Mouse (Mus musculus): Measurements from ENCODE around the gene Zmynd8. TPM values are rescaled to one million over a fixed set of nuclear protein-coding genes. Genes with fewer than 3 reads are reported as not detected.

Zmynd8 gene
- polyA plus RNA-seq, 1 experiment from 2014 or later = 45.3 TPM

DNA sequence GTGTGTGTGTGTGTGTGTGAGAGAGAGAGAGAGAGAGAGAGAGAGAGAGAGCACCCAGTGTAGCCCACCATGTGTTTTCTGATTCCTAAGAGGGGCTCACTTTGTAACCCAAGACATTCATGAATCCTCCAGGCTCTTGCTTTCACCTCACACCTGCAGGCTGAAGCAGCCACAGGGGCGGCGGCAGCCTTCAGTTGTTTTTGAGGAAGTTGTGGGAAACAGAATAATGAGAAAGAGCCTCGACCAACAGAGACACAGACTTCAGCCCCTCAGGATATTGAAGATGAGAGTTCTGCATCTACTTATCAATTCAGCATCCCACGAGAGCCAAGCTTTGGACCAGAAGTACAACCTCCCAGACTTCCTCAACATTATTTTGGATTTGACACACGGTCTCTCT is 6.2 kb downstream of the Zmynd8 start:
- Histone ChIP-seq H3K4me3 (replicated peaks; ENCODE audit: low read length) (no peak overlapping the region), H3K36me3 (ENCODE audit: control insufficient read depth, insufficient read depth, low read length) (no peaks in the 10 kb centered on the region), H3K27ac (ENCODE audit: low read length) (no peak overlapping the region), H3K4me1 (ENCODE audit: control insufficient read depth, insufficient read depth, low read length) (peaks cover 35% of the 10 kb centered on the region), H3K9ac (ENCODE audit: low read length) (no peak overlapping the region), H3K9me3 (replicated peaks; ENCODE audit: control insufficient read depth, low read length) (no peaks in the 10 kb centered on the region), H3K4me2 (ENCODE audit: low read depth, low read length) (no peak overlapping the region), H3K27me3 (ENCODE audit: control insufficient read depth, insufficient read depth, low read length) (no peaks in the 10 kb centered on the region)
- 73% methylated on average over 5 of the region's 5 CpGs for WGBS
- no peak for ATAC-seq (ENCODE audit: insufficient read depth, low FRiP score)

DNA sequence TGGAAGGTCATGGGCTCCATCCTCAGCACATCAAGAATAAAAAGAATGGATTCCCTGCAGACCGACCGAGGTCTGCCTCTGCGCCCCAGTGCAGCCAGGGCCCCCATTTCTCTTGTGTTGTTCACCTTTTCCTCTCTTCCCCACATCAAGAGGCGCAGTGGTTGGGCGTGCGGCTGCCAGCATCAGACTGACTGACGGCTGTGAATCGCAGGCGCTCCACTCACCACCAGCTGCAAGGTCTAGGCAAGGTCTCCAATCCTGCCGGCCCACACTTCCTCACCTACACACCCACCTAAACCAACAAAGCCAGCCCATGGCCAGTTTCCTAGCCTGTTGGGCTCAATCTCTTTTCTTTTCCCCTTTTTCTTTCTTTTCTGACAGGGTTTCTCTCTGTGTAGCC is 8.4 kb downstream of the Zmynd8 start:
- Histone ChIP-seq H3K4me1 (ENCODE audit: control insufficient read depth, insufficient read depth, low read length) (peaks cover 56% of the 10 kb centered on the region), H3K27me3 (ENCODE audit: control insufficient read depth, insufficient read depth, low read length) (no peaks in the 10 kb centered on the region), H3K27ac (ENCODE audit: low read length) (no peak overlapping the region), H3K36me3 (ENCODE audit: control insufficient read depth, insufficient read depth, low read length) (no peaks in the 10 kb centered on the region), H3K9me3 (replicated peaks; ENCODE audit: control insufficient read depth, low read length) (no peaks in the 10 kb centered on the region), H3K9ac (ENCODE audit: low read length) (no peak overlapping the region), H3K4me2 (ENCODE audit: low read depth, low read length) (no peak overlapping the region), H3K4me3 (replicated peaks; ENCODE audit: low read length) (no peak overlapping the region)
- no peak for ATAC-seq (ENCODE audit: insufficient read depth, low FRiP score)
- WGBS = 55% methylated on average over 10 of the region's 10 CpGs

DNA sequence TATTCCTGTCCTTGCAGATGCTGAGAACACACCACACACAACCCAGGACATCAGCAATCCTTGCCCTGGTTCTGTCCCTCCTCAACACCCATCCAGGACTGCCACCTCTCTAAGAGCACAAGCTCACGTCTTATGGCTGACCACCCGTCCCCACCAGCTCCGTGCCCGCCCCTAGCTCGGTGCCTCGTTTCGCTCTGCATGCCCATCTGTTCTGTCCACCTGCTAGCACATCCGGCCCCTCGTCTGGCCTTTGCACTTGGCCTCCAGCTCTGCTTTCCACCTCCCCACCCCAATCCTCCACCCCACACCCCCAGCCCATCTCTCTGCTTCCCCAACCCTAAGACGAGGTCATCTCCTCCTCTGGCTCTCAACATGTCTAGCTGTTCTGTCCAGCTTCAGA is 8.9 kb downstream of the Zmynd8 start:
- Histone ChIP-seq H3K4me3 (replicated peaks; ENCODE audit: low read length) (no peak overlapping the region), H3K9ac (ENCODE audit: low read length) (no peak overlapping the region), H3K27me3 (ENCODE audit: control insufficient read depth, insufficient read depth, low read length) (no peaks in the 10 kb centered on the region), H3K27ac (ENCODE audit: low read length) (no peak overlapping the region), H3K4me2 (ENCODE audit: low read depth, low read length) (no peak overlapping the region), H3K4me1 (ENCODE audit: control insufficient read depth, insufficient read depth, low read length) (peaks cover 59% of the 10 kb centered on the region), H3K36me3 (ENCODE audit: control insufficient read depth, insufficient read depth, low read length) (no peaks in the 10 kb centered on the region), H3K9me3 (replicated peaks; ENCODE audit: control insufficient read depth, low read length) (no peaks in the 10 kb centered on the region)
- 85% methylated on average over 10 of the region's 10 CpGs for WGBS
- no peak for ATAC-seq (ENCODE audit: insufficient read depth, low FRiP score)

DNA sequence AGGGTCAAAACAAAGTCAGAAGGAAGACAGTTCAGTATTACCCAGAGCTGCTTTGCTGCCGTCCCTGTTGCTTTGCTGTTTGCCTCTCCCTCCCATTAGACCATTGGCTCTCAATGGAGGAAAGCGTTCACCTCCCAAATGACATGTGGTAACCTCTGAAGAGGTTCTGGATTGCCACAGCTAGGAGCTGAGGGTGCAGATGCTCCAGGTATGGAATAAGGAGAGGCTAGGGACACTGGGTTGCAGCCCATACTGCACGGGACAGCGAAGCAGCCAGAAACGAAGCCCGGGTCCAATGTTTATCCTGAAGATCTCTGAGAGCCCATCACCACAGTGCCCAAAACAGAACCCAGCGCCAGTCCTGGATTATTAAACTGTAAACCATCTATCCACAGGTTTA is 9.6 kb downstream of the Zmynd8 start:
- H3K9ac ChIP-seq (ENCODE audit: low read length) = 0 out of 2 replicates have a peak overlapping the region, but pooled peaks have one; percentile 9
- peaks cover 59% of the 10 kb centered on the region for H3K4me1 ChIP-seq (ENCODE audit: control insufficient read depth, insufficient read depth, low read length)
- H3K27ac ChIP-seq (ENCODE audit: low read length) = peak overlapping the region; percentile 100
- H3K36me3 ChIP-seq (ENCODE audit: control insufficient read depth, insufficient read depth, low read length) = no peaks in the 10 kb centered on the region
- 57% methylated on average over 7 of the region's 7 CpGs for WGBS
- no peak for ATAC-seq (ENCODE audit: insufficient read depth, low FRiP score)
- no peak overlapping the region for H3K4me2 ChIP-seq (ENCODE audit: low read depth, low read length)
- no peaks in the 10 kb centered on the region for H3K9me3 ChIP-seq (replicated peaks; ENCODE audit: control insufficient read depth, low read length)
- H3K27me3 ChIP-seq (ENCODE audit: control insufficient read depth, insufficient read depth, low read length) = no peaks in the 10 kb centered on the region
- no peak overlapping the region for H3K4me3 ChIP-seq (replicated peaks; ENCODE audit: low read length)

DNA sequence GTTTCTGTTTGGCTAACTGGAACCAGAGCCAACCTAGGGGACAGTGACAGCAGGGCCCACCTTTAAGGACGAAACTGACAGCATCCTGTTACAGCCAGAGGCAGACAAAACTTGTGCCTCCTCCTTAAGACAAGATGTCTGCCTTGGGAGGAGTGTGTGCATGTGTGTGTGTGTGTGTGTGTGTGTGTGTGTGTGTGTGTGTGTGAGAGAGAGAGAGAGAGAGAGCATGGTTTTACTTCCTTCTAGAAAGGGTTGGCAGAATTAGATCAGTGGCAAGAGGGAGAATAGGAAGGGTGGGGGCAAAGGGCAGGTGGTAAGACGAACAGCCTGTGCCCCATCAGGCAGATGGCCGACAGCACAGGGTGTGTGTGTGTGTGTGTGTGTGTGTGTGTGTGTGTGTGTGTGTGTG is 10.0 kb downstream of the Zmynd8 start:
- H3K4me1 ChIP-seq (ENCODE audit: control insufficient read depth, insufficient read depth, low read length) = peaks cover 58% of the 10 kb centered on the region

DNA sequence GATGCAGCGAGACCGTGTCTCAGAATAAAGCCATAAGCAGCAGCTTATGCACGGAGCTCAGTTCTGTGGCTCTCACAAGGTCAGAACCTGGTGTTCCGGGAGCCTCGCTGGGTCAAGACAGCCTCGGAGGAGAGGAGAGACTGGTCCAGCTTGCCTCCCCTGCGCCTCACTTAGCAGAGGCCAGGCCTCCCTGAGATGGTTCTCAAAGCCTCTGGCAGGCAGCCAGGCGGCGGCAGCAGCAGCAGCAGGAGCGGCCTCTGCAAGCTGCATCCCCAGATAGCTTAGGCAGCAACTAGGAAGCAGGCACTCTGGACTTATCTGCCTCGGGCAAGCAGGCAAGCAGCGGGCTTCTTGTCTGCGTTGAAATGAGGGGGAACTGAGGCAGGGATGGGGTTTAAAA is 10.4 kb downstream of the Zmynd8 start:
- H3K9me3 ChIP-seq (replicated peaks; ENCODE audit: control insufficient read depth, low read length) = no peaks in the 10 kb centered on the region
- H3K27me3 ChIP-seq (ENCODE audit: control insufficient read depth, insufficient read depth, low read length) = no peaks in the 10 kb centered on the region
- H3K27ac ChIP-seq (ENCODE audit: low read length) = peak overlapping the region; percentile 100
- H3K4me3 ChIP-seq (replicated peaks; ENCODE audit: low read length) = no peak overlapping the region
- WGBS = 10% methylated on average over 13 of the region's 13 CpGs
- ATAC-seq (ENCODE audit: insufficient read depth, low FRiP score) = peak; percentile 41
- peaks cover 58% of the 10 kb centered on the region for H3K4me1 ChIP-seq (ENCODE audit: control insufficient read depth, insufficient read depth, low read length)
- no peak overlapping the region; the same call in 1 of the 2 replicates for H3K4me2 ChIP-seq (ENCODE audit: low read depth, low read length)
- H3K36me3 ChIP-seq (ENCODE audit: control insufficient read depth, insufficient read depth, low read length) = no peaks in the 10 kb centered on the region
- peak overlapping the region; percentile 70 for H3K9ac ChIP-seq (ENCODE audit: low read length)

More for the DNA sequence above, 10.0 kb downstream of the Zmynd8 start:
- 16% methylated on average over 3 of the region's 3 CpGs for WGBS
- Histone ChIP-seq H3K4me3 (replicated peaks; ENCODE audit: low read length) (no peak overlapping the region), H3K4me2 (ENCODE audit: low read depth, low read length) (no peak overlapping the region), H3K9ac (ENCODE audit: low read length) (peak overlapping the region; percentile 70), H3K36me3 (ENCODE audit: control insufficient read depth, insufficient read depth, low read length) (no peaks in the 10 kb centered on the region), H3K27ac (ENCODE audit: low read length) (peak overlapping the region; percentile 100), H3K27me3 (ENCODE audit: control insufficient read depth, insufficient read depth, low read length) (no peaks in the 10 kb centered on the region), H3K9me3 (replicated peaks; ENCODE audit: control insufficient read depth, low read length) (no peaks in the 10 kb centered on the region)
- ATAC-seq (ENCODE audit: insufficient read depth, low FRiP score) = no peak

DNA sequence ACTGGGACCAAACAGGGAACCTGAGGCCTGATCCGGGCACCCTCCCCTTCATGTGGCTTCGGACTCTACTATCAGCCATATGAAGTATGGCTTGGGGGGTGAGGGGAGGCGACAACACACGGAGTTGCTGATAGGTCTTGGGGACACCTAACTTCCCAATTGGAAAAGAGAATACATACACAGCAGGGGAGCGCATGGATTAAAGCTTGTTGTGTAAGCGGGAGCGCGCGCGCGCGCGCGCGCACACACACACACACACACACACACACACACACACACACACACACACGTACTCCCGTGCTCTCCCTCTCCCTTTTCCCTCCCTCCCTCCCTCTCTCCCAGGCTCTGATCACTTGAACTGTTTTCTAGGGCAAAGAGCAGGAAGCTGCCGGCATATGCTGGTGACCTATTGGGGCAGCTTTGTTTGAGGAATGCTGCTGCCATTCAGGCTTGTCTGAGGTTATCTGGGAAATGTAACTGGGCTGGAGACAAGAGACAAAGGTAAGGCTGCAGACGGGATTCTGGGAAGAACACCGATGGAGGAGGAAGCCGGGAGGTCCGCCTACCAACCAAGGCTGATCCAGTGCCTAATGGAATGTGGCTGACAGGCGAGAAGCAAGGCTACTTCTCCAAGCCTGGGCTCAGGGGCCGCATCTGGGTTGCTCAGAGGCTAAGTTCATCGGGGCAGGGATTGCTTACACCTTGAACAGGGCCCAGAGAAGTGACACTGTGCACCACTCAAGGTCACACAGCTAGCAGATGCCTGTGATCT is 11.8 kb downstream of the Zmynd8 start:
- Histone ChIP-seq H3K27me3 (ENCODE audit: control insufficient read depth, insufficient read depth, low read length) (no peaks in the 10 kb centered on the region), H3K4me1 (ENCODE audit: control insufficient read depth, insufficient read depth, low read length) (peaks cover 70% of the 10 kb centered on the region), H3K9me3 (replicated peaks; ENCODE audit: control insufficient read depth, low read length) (no peaks in the 10 kb centered on the region), H3K4me3 (replicated peaks; ENCODE audit: low read length) (no peak overlapping the region), H3K9ac (ENCODE audit: low read length) (peak overlapping the region; percentile 83), H3K36me3 (ENCODE audit: control insufficient read depth, insufficient read depth, low read length) (no peaks in the 10 kb centered on the region), H3K4me2 (ENCODE audit: low read depth, low read length) (0 out of 2 replicates have a peak overlapping the region, but pooled peaks have one; percentile 28), H3K27ac (ENCODE audit: low read length) (peak overlapping the region; percentile 100)
- peak; percentile 30; the same call in 1 of the 2 replicates for ATAC-seq (ENCODE audit: insufficient read depth, low FRiP score)
- WGBS = 13% methylated on average over 25 of the region's 25 CpGs

DNA sequence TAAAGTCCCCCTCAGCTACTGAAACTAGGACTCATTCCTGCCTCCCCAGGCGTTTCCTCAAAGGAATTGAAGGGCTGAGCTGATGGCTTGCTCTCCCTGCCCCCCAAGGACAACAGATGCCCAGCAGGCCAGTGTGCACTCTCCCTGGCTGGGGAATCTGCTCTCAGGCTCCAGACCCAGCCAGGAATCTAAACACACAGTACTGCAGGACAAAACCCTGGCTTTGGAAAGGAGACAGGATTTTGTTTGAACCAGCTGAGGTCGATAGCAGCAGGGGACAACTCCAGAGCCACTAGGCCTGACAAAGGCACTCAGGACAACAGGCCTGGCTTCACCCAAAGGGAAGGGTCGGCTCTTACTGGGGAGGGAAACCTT is 12.3 kb downstream of the Zmynd8 start:
- no peak overlapping the region for H3K4me3 ChIP-seq (replicated peaks; ENCODE audit: low read length)
- H3K27me3 ChIP-seq (ENCODE audit: control insufficient read depth, insufficient read depth, low read length) = no peaks in the 10 kb centered on the region
- H3K4me1 ChIP-seq (ENCODE audit: control insufficient read depth, insufficient read depth, low read length) = peaks cover 75% of the 10 kb centered on the region
- 19% methylated on average over 3 of the region's 3 CpGs for WGBS
- ATAC-seq (ENCODE audit: insufficient read depth, low FRiP score) = no peak
- H3K9me3 ChIP-seq (replicated peaks; ENCODE audit: control insufficient read depth, low read length) = no peaks in the 10 kb centered on the region
- H3K4me2 ChIP-seq (ENCODE audit: low read depth, low read length) = no peak overlapping the region
- H3K9ac ChIP-seq (ENCODE audit: low read length) = peak overlapping the region; percentile 83
- H3K36me3 ChIP-seq (ENCODE audit: control insufficient read depth, insufficient read depth, low read length) = no peaks in the 10 kb centered on the region
- peak overlapping the region; percentile 100 for H3K27ac ChIP-seq (ENCODE audit: low read length)

DNA sequence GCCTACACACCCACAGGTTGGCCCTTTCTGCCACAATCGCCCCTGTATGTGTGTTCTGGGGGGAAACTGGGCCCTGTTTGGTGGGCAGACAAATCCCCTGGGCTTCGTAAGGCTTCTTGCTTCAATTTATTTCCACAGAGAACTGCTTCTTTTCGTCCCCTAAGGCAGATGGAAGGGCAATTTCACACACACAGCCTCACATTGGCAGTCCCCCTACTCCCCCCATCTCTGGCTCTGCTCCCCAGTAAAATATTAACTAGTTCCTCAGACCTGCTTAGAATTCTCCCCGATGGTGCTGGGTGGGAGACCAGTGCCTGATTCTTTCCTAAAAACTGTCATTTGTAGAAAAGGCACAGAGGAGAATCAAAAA is 12.9 kb downstream of the Zmynd8 start:
- WGBS = 29% methylated on average over 4 of the region's 4 CpGs
- Histone ChIP-seq H3K9ac (ENCODE audit: low read length) (peak overlapping the region; percentile 83), H3K4me1 (ENCODE audit: control insufficient read depth, insufficient read depth, low read length) (peaks cover 81% of the 10 kb centered on the region)

More for the DNA sequence above, 12.9 kb downstream of the Zmynd8 start:
- peak overlapping the region; percentile 27; the same call in 1 of the 2 replicates for H3K4me2 ChIP-seq (ENCODE audit: low read depth, low read length)
- no peaks in the 10 kb centered on the region for H3K36me3 ChIP-seq (ENCODE audit: control insufficient read depth, insufficient read depth, low read length)
- H3K27me3 ChIP-seq (ENCODE audit: control insufficient read depth, insufficient read depth, low read length) = no peaks in the 10 kb centered on the region
- peak overlapping the region; percentile 100 for H3K27ac ChIP-seq (ENCODE audit: low read length)
- no peaks in the 10 kb centered on the region for H3K9me3 ChIP-seq (replicated peaks; ENCODE audit: control insufficient read depth, low read length)
- no peak for ATAC-seq (ENCODE audit: insufficient read depth, low FRiP score)
- no peak overlapping the region for H3K4me3 ChIP-seq (replicated peaks; ENCODE audit: low read length)
